Mouse (Mus musculus) kidney, adult 2 months (tissue): ENCODE measurements around the gene Cacna2d1. TPM values are rescaled to one million over a fixed set of nuclear protein-coding genes. Genes with fewer than 3 reads are reported as not detected.

Source experiments
- DNase-seq: peaks from one replicate; pipeline ENCODE4 v3.0.0; 2021
- H3K27ac ChIP-seq: fragments of 200-500 bp; 2 replicates; pipeline ENCODE4 v1.5.1; 2012; ENCODE audit warnings: low read depth, low read length, control low read depth, inconsistent platforms; ENCODE audit not compliant: insufficient read depth
- H3K27me3 ChIP-seq: fragments of 200-500 bp; replicated peaks from 2 replicates; pipeline ENCODE4 v1.6.1; 2012; ENCODE audit warnings: mild to moderate bottlenecking, moderate library complexity, low read length, inconsistent platforms; ENCODE audit not compliant: control insufficient read depth, insufficient read depth
- H3K36me3 ChIP-seq: fragments of 200-500 bp; 2 replicates; pipeline ENCODE4 v1.6.1; 2012; ENCODE audit warnings: mild to moderate bottlenecking, moderate library complexity, low read length, inconsistent platforms; ENCODE audit not compliant: control insufficient read depth, insufficient read depth
- H3K4me1 ChIP-seq: fragments of 200-500 bp; 2 replicates; pipeline ENCODE4 v1.6.1; 2011; ENCODE audit warnings: low read length; ENCODE audit not compliant: control insufficient read depth, insufficient read depth
- H3K4me3 ChIP-seq: fragments of 200-500 bp; 2 replicates; pipeline ENCODE4 v1.5.1; 2011; ENCODE audit warnings: mild to moderate bottlenecking, low read depth, low read length, control low read depth; ENCODE audit not compliant: insufficient read depth
- CTCF ChIP-seq: fragments of 200-500 bp; conservative IDR thresholded peaks from 2 replicates; pipeline ENCODE4 v1.5.1; 2011; ENCODE audit warnings: low read depth, mild to moderate bottlenecking, control low read depth, low read length, moderate library complexity, mixed read lengths; ENCODE audit not compliant: insufficient read depth, insufficient read length
- POLR2A ChIP-seq: fragments of 200-500 bp; IDR thresholded peaks from one replicate; pipeline ENCODE4 v1.6.1; 2011; ENCODE audit warnings: low read depth, low read length, control low read depth
- WGBS: fragments of 180-500 bp; shearing (Covaris S2); methylation state at CpG from one replicate; pipeline ENCODE4 v1.1.7; 2018; 5-methylcytosine and 5-hydroxymethylcytosine counted together
- polyA plus RNA-seq: library from polyadenylated mRNA; depleted of rRNA; stranded (reverse); fragments of >200 nt; gene quantifications from 2 replicates; pipeline ENCODE4 v1.2.3, GENCODE M21; 2012

The Cacna2d1 gene
- polyA plus RNA-seq, 1 experiment: 1.8 TPM

- Histone ChIP-seq H3K4me1 (no peaks in the 10 kb centered on the region), H3K27ac (no peak overlapping the region), H3K4me3 (peak overlapping the region; percentile 24; the same call in 1 of the 2 replicates), H3K36me3 (no peaks in the 10 kb centered on the region), H3K27me3 (peaks cover 2% of the 10 kb centered on the region; the same call in 1 of the 2 replicates)
- no peak for TF ChIP-seq CTCF
- no peak for TF ChIP-seq POLR2A
- WGBS: 14% methylated on average over 17 of the region's 17 CpGs
- DNase-seq: no peak
Measured at GRCm38 (mm10) chr5:15933581-15934375, 713 bp upstream of the Cacna2d1 start.

- no peaks in the 10 kb centered on the region for H3K4me1 ChIP-seq
- 4% methylated on average over 27 of the region's 27 CpGs for WGBS
- H3K27me3 ChIP-seq: peaks cover 2% of the 10 kb centered on the region; the same call in 1 of the 2 replicates
- no peaks in the 10 kb centered on the region for H3K36me3 ChIP-seq
- TF ChIP-seq POLR2A: no peak
- no peak for TF ChIP-seq CTCF
- peak; percentile 2 for DNase-seq
- H3K27ac ChIP-seq: no peak overlapping the region
- H3K4me3 ChIP-seq: peak overlapping the region; percentile 53
Measured at GRCm38 (mm10) chr5:15935234-15935728, 790 bp downstream of the Cacna2d1 start.

DNA sequence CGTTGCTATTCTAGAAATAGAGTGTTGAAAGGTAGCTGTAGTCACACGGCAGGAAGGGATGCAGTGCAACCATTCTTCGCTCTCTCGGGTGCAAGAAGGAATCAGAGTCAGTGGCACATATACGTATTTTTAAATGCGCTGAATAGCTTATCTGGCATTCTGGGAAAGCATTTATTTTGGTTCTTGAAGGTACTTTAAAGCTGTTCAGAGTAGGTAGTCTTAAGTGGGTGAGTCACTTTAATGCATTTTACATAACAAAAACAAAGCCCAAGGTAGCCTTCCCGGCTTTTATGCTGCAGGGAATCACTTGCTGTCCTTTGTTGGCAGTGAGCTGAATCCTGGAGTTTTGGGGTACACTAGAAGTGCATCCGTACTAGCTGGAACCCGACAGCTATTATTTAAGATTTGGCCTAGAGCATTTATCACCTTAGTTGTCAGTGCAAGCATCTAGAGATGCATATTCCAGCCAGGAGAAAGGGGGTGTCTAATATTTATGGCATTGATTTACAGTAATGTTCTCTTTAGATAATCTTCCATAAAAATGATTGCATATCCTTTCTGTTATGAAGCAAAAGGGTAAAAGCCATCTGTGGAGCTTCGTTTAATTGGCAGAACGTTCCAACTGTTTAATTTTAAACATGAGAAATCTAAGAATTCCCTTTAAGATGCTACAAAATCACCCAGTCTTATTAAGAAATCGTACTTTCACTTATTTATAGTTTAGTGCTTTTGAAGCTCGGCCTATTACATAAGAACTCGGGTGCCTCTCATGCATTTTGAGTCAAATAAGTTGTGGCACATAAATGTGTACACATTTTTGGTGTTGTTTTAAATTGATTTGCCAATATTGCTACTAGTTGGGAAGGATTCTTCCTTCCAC is 1.6 kb downstream of the Cacna2d1 start:
- no peak overlapping the region for H3K4me3 ChIP-seq
- 57% methylated on average over 14 of the region's 14 CpGs for WGBS
- no peak overlapping the region for H3K27ac ChIP-seq

GRCm38 (mm10) chr5:15941191-15941725 is 6.8 kb downstream of the Cacna2d1 start:
- no peaks in the 10 kb centered on the region for H3K27me3 ChIP-seq
- TF ChIP-seq CTCF (no peak), POLR2A (no peak)
- H3K4me3 ChIP-seq: no peak overlapping the region
- H3K36me3 ChIP-seq: no peaks in the 10 kb centered on the region
- DNase-seq: no peak
- WGBS: 49% methylated on average over 6 of the region's 6 CpGs
- H3K27ac ChIP-seq: no peak overlapping the region
- H3K4me1 ChIP-seq: no peaks in the 10 kb centered on the region

More for the DNA sequence above, 1.6 kb downstream of the Cacna2d1 start:
- DNase-seq: no peak
- Histone ChIP-seq H3K36me3 (no peaks in the 10 kb centered on the region), H3K27me3 (peaks cover 2% of the 10 kb centered on the region; the same call in 1 of the 2 replicates), H3K4me1 (no peaks in the 10 kb centered on the region)
- TF ChIP-seq POLR2A: no peak
- TF ChIP-seq CTCF: no peak

DNA sequence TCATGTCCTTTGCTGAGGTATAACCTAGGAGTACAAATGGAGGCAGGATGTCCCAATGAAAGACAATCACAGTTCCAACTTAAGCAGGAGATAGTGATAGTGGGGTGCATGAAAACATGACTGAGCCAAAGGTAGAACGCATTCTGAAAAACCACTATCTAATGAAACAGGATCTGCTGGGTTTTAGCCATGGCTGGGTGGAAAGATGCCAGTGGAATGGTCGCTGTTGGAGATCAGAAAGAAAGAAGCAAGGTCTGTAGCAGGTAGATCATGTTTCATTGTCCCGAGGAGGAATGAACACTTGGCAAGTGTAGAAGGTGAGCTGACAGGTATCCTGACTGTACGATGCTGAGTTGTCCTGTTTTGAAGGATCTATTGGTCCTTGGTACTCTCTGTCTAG is 7.6 kb downstream of the Cacna2d1 start:
- H3K4me3 ChIP-seq: no peak overlapping the region
- WGBS: 51% methylated on average over 4 of the region's 4 CpGs
- no peak for TF ChIP-seq CTCF
- TF ChIP-seq POLR2A: no peak

GRCm38 (mm10) chr5:15948290-15949037 is 14.0 kb downstream of the Cacna2d1 start:
- Histone ChIP-seq H3K27ac (no peak overlapping the region), H3K27me3 (no peaks in the 10 kb centered on the region), H3K4me1 (no peaks in the 10 kb centered on the region), H3K4me3 (no peak overlapping the region), H3K36me3 (no peaks in the 10 kb centered on the region)
- no peak for DNase-seq
- WGBS: 94% methylated on average over 6 of the region's 6 CpGs
- TF ChIP-seq CTCF: no peak

More for the DNA sequence above, 7.6 kb downstream of the Cacna2d1 start:
- Histone ChIP-seq H3K27me3 (no peaks in the 10 kb centered on the region), H3K36me3 (no peaks in the 10 kb centered on the region), H3K4me1 (no peaks in the 10 kb centered on the region), H3K27ac (no peak overlapping the region)
- DNase-seq: no peak
